Mouse (Mus musculus) embryonic facial prominence, embryonic 13.5 days (tissue): Measurements from ENCODE around the gene Qrich2. TPM values are rescaled to one million over a fixed set of nuclear protein-coding genes. Genes with fewer than 3 reads are reported as not detected.

ENCODE experiments used
- ATAC-seq: fragments of 200-750 bp; cut with Nextera tagmentation; 2 replicates; pipeline ENCODE4 v1.8.0; 2017; ENCODE audit warnings: low read depth; ENCODE audit not compliant: insufficient number of reproducible peaks, insufficient read depth, low FRiP score, low TSS enrichment
- H3K27ac ChIP-seq: fragments of 300-500 bp; sonication (generic); 2 replicates; pipeline ENCODE4 v1.5.1; 2015; ENCODE audit warnings: moderate library complexity, mild to moderate bottlenecking, inconsistent platforms
- H3K27me3 ChIP-seq: fragments of 300-500 bp; sonication (generic); 2 replicates; pipeline ENCODE4 v1.6.1; 2015; ENCODE audit warnings: mild to moderate bottlenecking, inconsistent platforms
- H3K36me3 ChIP-seq: fragments of 300-500 bp; sonication (generic); 2 replicates; pipeline ENCODE4 v1.6.1; 2015; ENCODE audit warnings: mild to moderate bottlenecking, inconsistent platforms
- H3K4me1 ChIP-seq: fragments of 300-500 bp; sonication (generic); 2 replicates; pipeline ENCODE4 v1.6.1; 2015; ENCODE audit warnings: inconsistent platforms
- H3K4me2 ChIP-seq: fragments of 300-500 bp; sonication (generic); 2 replicates; pipeline ENCODE4 v1.6.1; 2015; ENCODE audit warnings: moderate library complexity, mild to moderate bottlenecking, inconsistent platforms
- H3K4me3 ChIP-seq: fragments of 300-500 bp; sonication (generic); 2 replicates; pipeline ENCODE4 v1.5.1; 2015; ENCODE audit warnings: mild to moderate bottlenecking, inconsistent platforms
- H3K9ac ChIP-seq: fragments of 300-500 bp; sonication (generic); 2 replicates; pipeline ENCODE4 v1.6.1; 2015; ENCODE audit warnings: mild to moderate bottlenecking, inconsistent platforms
- H3K9me3 ChIP-seq: fragments of 300-500 bp; sonication (generic); 2 replicates; pipeline ENCODE4 v1.6.1; 2016; ENCODE audit warnings: inconsistent platforms
- WGBS: fragments of 180-500 bp; shearing (Covaris S2); methylation state at CpG from one replicate; pipeline ENCODE4 v1.1.7; 2015; ENCODE audit warnings: mixed read lengths; 5-methylcytosine and 5-hydroxymethylcytosine counted together
- polyA plus RNA-seq: library from polyadenylated mRNA; unstranded; fragments of >200 nt; fragmentation: Nextera tagmentation; extraction: Ambion mirVana; gene quantifications from 2 replicates; pipeline ENCODE4 v1.2.1, GENCODE M21; 2015

Gene Qrich2
- polyA plus RNA-seq: 0.19 and 0.55 TPM in 2 replicates

GRCm38 (mm10) chr11:116466141-116466540, at the start of gene Qrich2:
Gene Qrich2, minus strand, starts transcription at chr11:116466241.
- H3K4me1 ChIP-seq: no peaks in the 10 kb centered on the region
- no peak within 1 kb of the TSS for H3K9ac ChIP-seq
- peaks cover 16% of the 10 kb centered on the region for H3K36me3 ChIP-seq
- no peaks in the 10 kb centered on the region for H3K27me3 ChIP-seq
- WGBS: 71% methylated on average over 20 of the region's 20 CpGs
- H3K9me3 ChIP-seq: no peaks in the 10 kb centered on the region
- no peak for ATAC-seq
- no peak within 1 kb of the TSS for H3K4me3 ChIP-seq
- no peak within 1 kb of the TSS for H3K27ac ChIP-seq
- no peak within 1 kb of the TSS for H3K4me2 ChIP-seq

DNA sequence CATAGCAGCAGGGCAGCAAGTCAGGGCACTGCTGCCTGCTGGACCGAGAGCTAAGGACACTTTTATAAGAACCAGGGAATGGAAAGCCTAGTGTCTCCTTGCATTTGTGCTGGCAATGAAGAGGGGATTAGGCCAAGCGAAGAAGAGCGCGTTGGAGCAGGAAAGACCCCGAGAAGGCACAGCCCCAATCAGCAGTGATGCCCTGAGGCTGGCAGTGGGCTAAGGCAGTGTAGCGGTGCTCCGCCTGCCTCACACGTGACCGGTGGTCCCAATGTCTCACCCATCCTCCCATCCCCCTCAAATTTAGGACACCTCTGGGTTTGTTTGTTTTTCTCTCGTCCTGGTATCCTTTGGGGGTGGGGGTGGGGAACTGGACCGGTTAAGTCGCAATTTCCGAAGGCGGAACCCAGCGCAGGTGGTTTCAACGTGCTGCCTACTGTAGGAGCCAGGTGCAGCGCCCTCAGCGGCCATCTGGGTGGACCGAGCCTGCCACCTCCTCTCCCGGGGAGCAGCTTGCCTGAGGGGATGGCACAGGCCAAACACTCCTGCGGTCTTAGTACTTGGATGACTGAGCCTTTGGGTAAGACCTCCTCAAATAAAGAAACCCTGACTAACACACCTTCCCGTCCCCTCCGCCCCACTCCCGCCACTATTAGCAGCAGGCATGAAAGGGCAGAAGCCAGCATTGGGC, 49.4 kb upstream of the Qrich2 start:
- 8% methylated on average over 24 of the region's 24 CpGs for WGBS
- no peaks in the 10 kb centered on the region for H3K36me3 ChIP-seq
- no peaks in the 10 kb centered on the region for H3K9me3 ChIP-seq
- H3K27ac ChIP-seq: no peak overlapping the region
- H3K4me1 ChIP-seq: peaks cover 14% of the 10 kb centered on the region
- H3K9ac ChIP-seq: no peak overlapping the region
- no peak for ATAC-seq
- H3K4me3 ChIP-seq: no peak overlapping the region
- peaks cover 9% of the 10 kb centered on the region for H3K27me3 ChIP-seq
- peak overlapping the region; percentile 40 for H3K4me2 ChIP-seq

DNA sequence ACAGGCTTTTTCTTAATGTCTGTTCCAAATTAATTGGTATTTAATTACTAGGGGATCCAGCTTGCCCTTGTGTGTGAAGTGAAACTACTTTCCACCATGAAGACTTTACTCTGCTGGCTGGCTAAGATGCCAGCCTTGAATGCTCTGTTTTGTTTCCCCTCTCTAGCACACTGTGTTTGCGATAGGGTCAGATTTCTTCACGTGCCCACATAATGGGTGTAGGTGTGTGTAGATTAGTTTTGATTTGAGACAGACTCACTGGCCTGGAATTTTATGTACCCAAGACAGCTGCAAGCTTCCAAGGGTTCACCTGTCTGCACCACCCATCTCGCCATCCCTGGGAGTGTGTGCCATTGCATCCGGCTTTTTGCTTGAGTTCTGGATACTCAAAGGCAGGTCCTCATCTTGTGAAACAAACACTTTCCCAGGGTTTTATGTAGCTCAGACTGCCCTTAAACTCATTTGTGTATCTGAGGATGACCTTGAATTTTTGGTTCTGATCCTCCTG, 47.5 kb upstream of the Qrich2 start:
- ATAC-seq: no peak
- 73% methylated on average over 4 of the region's 4 CpGs for WGBS
- Histone ChIP-seq H3K36me3 (no peaks in the 10 kb centered on the region), H3K27me3 (peaks cover 9% of the 10 kb centered on the region), H3K9ac (no peak overlapping the region), H3K4me1 (peaks cover 14% of the 10 kb centered on the region), H3K27ac (no peak overlapping the region), H3K4me2 (no peak overlapping the region), H3K4me3 (no peak overlapping the region), H3K9me3 (no peaks in the 10 kb centered on the region)

GRCm38 (mm10) chr11:116512987-116513386, 46.9 kb upstream of the Qrich2 start:
- no peak overlapping the region for H3K4me2 ChIP-seq
- no peak overlapping the region for H3K4me3 ChIP-seq
- 79% methylated on average over 6 of the region's 6 CpGs for WGBS
- no peaks in the 10 kb centered on the region for H3K9me3 ChIP-seq
- H3K9ac ChIP-seq: no peak overlapping the region
- no peak for ATAC-seq
- H3K27me3 ChIP-seq: peaks cover 9% of the 10 kb centered on the region
- H3K4me1 ChIP-seq: peaks cover 12% of the 10 kb centered on the region
- H3K27ac ChIP-seq: no peak overlapping the region
- no peaks in the 10 kb centered on the region for H3K36me3 ChIP-seq

- Histone ChIP-seq H3K4me2 (no peak overlapping the region), H3K9ac (no peak overlapping the region), H3K9me3 (no peaks in the 10 kb centered on the region), H3K27ac (no peak overlapping the region), H3K27me3 (peaks cover 9% of the 10 kb centered on the region), H3K4me1 (peaks cover 8% of the 10 kb centered on the region), H3K36me3 (no peaks in the 10 kb centered on the region), H3K4me3 (no peak overlapping the region)
- no peak for ATAC-seq
- 94% methylated on average over 7 of the region's 7 CpGs for WGBS
Observed at GRCm38 (mm10) chr11:116512154-116512553, 46.1 kb upstream of the Qrich2 start.

DNA sequence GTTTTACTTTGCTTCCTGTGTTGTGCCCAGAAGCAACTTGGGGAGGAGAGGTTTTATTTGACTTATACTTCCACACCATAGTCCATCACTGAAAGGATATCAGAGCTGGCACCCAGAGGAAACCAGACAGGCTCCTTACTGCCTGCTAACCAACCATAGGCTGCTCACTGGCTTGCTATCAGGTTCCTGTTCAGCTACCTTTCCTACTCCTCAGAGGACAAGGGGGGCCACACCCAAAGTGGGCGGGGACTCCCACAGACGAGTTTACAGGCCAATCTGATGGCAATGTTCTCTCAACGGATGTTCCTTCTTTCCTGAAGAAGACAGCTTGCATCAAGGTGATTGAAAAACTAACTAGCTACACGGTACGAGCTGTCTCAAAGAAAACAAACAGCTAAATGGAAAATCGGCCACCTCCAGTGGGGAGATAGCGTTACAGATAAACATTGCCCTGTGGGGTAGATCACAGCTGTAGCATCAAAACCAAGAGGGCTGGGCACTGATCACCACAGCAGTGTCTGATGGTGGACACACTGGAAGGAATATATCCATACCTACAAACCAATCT, 45.3 kb upstream of the Qrich2 start:
- ATAC-seq: no peak
- H3K27me3 ChIP-seq: peaks cover 9% of the 10 kb centered on the region
- H3K36me3 ChIP-seq: no peaks in the 10 kb centered on the region
- WGBS: 67% methylated on average over 7 of the region's 7 CpGs
- peaks cover 8% of the 10 kb centered on the region for H3K4me1 ChIP-seq
- no peaks in the 10 kb centered on the region for H3K9me3 ChIP-seq
- no peak overlapping the region for H3K4me3 ChIP-seq
- H3K4me2 ChIP-seq: no peak overlapping the region
- H3K27ac ChIP-seq: no peak overlapping the region
- H3K9ac ChIP-seq: no peak overlapping the region

GRCm38 (mm10) chr11:116508689-116509088, 42.6 kb upstream of the Qrich2 start:
- ATAC-seq: no peak
- Histone ChIP-seq H3K4me1 (peaks cover 6% of the 10 kb centered on the region; the same call in 1 of the 2 replicates), H3K4me2 (no peak overlapping the region), H3K9ac (no peak overlapping the region), H3K27me3 (no peaks in the 10 kb centered on the region), H3K4me3 (no peak overlapping the region), H3K27ac (peak overlapping the region; percentile 33), H3K9me3 (no peaks in the 10 kb centered on the region), H3K36me3 (no peaks in the 10 kb centered on the region)
- WGBS: 13% methylated on average over 2 of the region's 2 CpGs

DNA sequence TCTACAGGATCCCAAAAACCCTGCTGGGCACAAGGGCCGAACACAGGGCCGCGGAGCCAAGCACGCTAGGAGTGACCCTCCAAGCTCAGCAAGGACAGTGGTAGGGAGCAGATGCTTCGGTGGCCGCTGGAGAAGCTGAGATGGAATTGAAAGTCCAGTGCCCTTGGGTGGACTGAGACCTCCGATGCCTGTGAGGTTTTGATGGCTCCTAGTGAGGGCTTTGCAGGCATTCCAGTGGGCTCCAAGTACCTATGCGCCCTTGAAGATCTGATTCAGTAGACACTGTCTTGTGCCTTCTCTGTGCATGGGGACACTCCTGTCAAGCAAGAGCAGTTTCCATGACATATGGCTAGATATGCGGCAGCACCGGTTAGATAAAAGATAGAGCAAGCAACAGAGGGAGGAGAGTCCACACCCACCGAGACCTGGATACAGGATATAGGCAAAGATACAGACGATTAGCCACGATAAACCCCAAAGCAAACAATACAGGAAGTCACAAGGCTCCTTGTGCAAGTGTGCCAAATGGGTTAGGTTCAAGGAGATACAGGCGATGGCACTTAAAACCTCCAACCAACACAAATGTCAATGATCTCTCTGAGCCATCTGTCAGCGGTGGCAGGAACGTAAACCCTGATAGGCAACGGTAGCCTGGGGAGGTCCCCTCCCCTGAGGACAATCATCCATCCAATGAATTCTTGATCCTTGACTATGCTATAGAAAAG, 40.3 kb upstream of the Qrich2 start:
- H3K4me3 ChIP-seq: no peak overlapping the region
- no peaks in the 10 kb centered on the region for H3K9me3 ChIP-seq
- H3K4me1 ChIP-seq: peaks cover 6% of the 10 kb centered on the region
- H3K36me3 ChIP-seq: no peaks in the 10 kb centered on the region
- no peaks in the 10 kb centered on the region for H3K27me3 ChIP-seq
- ATAC-seq: no peak
- no peak overlapping the region for H3K4me2 ChIP-seq
- no peak overlapping the region for H3K27ac ChIP-seq
- 84% methylated on average over 17 of the region's 17 CpGs for WGBS
- H3K9ac ChIP-seq: no peak overlapping the region

DNA sequence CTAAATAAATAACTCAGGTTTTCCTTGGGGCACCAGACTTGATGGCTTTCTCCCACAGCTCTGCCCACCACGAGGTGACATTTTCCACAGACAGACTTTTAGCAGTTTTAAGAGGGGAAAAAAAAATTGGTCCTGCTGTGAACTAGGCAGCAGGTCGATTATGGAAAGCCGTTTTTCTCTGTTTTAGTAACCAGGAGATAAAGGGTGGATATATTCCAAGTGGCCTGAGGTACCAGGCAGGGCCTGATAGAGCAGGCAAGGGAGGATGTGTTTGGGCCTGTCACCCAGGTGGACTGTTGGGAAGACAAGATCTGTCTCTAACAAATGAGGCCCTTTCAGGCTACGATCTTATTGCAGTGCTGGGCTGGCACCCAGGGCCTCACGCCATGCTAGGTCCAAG, 39.5 kb upstream of the Qrich2 start:
- no peak overlapping the region for H3K4me2 ChIP-seq
- H3K4me1 ChIP-seq: peaks cover 9% of the 10 kb centered on the region
- no peak overlapping the region for H3K27ac ChIP-seq
- H3K4me3 ChIP-seq: no peak overlapping the region
- no peak overlapping the region for H3K9ac ChIP-seq
- 65% methylated on average over 5 of the region's 5 CpGs for WGBS
- H3K9me3 ChIP-seq: no peaks in the 10 kb centered on the region
- no peaks in the 10 kb centered on the region for H3K36me3 ChIP-seq
- ATAC-seq: no peak
- no peaks in the 10 kb centered on the region for H3K27me3 ChIP-seq

DNA sequence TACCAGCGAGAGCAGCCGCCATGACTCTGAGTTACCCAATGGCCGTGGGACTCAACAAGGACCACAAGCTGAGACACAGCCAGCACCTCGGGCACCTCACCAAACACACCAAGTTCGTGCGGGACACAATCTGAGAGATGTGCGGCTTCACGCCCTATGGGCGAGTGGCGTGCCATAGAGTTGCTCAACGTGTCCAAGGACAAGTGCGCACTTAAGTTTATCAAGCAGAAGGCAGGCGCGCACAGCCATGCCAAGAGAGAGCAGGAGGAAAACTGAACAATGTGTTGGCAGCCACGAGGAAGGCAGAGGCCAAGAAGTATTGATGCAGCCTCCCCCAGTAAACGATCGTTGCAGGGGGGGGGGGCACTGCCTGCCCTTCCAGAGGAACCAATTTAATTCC, 38.5 kb upstream of the Qrich2 start:
- Histone ChIP-seq H3K9ac (no peak overlapping the region), H3K4me2 (no peak overlapping the region), H3K27ac (no peak overlapping the region), H3K4me3 (no peak overlapping the region), H3K4me1 (peaks cover 9% of the 10 kb centered on the region), H3K36me3 (no peaks in the 10 kb centered on the region), H3K9me3 (no peaks in the 10 kb centered on the region), H3K27me3 (no peaks in the 10 kb centered on the region)
- no peak for ATAC-seq
- WGBS: 87% methylated on average over 17 of the region's 17 CpGs

DNA sequence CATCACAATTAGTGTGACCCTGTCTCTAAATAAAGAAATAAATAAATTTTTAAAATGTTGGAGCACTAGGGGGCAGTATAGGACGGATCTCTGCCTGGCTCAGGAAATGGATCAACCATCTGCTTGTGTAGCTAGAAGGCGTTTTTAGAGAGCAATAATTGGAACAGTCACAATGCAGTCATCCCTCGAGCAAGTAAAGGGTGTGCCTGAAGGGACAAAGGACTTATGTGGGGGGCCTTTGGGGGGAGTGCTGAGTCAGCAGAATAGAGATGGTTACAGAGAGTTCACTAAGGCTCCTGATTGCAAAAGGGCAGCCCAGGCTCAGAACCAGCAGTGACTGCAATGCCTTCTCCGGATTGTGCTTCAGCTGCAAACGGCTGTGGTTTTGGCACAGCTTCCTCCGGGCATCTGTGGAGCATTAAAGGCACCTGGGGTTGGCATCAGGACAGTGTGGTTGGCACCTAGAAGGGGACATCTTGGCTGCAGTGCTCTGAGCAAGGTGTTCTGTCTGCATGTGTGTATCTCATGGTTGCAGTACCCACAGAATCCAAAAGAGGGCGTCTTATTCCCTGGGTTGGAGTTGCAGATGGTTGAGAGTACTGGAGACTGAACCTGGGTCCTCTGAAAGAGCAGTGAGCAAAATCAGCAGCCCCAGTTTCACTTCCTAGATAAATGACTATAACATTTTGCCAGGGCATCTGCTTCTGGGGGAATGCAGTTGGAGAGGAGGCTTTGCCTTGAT, 35.1 kb upstream of the Qrich2 start:
- no peak for ATAC-seq
- Histone ChIP-seq H3K27me3 (no peaks in the 10 kb centered on the region), H3K4me1 (peaks cover 8% of the 10 kb centered on the region), H3K9me3 (no peaks in the 10 kb centered on the region), H3K9ac (no peak overlapping the region; the same call in 1 of the 2 replicates), H3K4me2 (no peak overlapping the region), H3K4me3 (no peak overlapping the region), H3K27ac (0 out of 2 replicates have a peak overlapping the region, but pooled peaks have one; percentile 18), H3K36me3 (no peaks in the 10 kb centered on the region)
- 19% methylated on average over 7 of the region's 7 CpGs for WGBS
